ENCODE assay signal across 18 mouse cellular contexts in genomic region chr11:95597741-95598140, GRCm38 (mm10). TPM values are rescaled to one million over a fixed set of nuclear protein-coding genes. Genes with fewer than 3 reads are reported as not detected.
DNase-seq lines count a peak whose midpoint lies in the region; ATAC-seq lines count a peak whose summit lies in the region.
"Had no signal": no experiment of that assay in that cellular context is flagged by ENCODE, and none has a peak within 500 bp of the region (broad histone marks: within the 10 kb centered on the region; RNA-seq: fewer than 3 reads in every experiment).

No protein-coding gene starts in this region.

- H3K9ac ChIP-seq in neural tube, embryonic 11.5 days (ENCODE audit: low read length): no peak overlapping the region
- H3K9ac ChIP-seq in forebrain, embryonic 16.5 days (replicated peaks; ENCODE audit: low read depth, low read length): 0 out of 2 replicates have a peak overlapping the region, but pooled peaks have one; percentile 16
- H3K9ac ChIP-seq in limb, embryonic 12.5 days (replicated peaks): no peak overlapping the region

- H3K27ac ChIP-seq in neural tube, embryonic 11.5 days (ENCODE audit: low read depth, low read length): peak overlapping the region; percentile 44; the same call in 1 of the 2 replicates
- H3K27ac ChIP-seq in forebrain, embryonic 16.5 days (ENCODE audit: low read length): no peak overlapping the region
- no peak overlapping the region for H3K27ac ChIP-seq in limb, embryonic 12.5 days
- H3K27ac ChIP-seq: heart, embryonic 10.5 days had no signal

- WGBS in neural tube, embryonic 11.5 days: 16% methylated on average over 13 of the region's 13 CpGs
- 13% methylated on average over 13 of the region's 13 CpGs for WGBS in forebrain, embryonic 16.5 days
- 23% methylated on average over 13 of the region's 13 CpGs for WGBS in limb, embryonic 12.5 days

- H3K4me2 ChIP-seq in neural tube, embryonic 11.5 days (ENCODE audit: low read depth): no peak overlapping the region; the same call in 1 of the 2 replicates
- H3K4me2 ChIP-seq in forebrain, embryonic 16.5 days (ENCODE audit: low read length): peak overlapping the region; percentile 40
- H3K4me2 ChIP-seq in limb, embryonic 12.5 days: peak overlapping the region; percentile 22
- H3K4me2 ChIP-seq: liver, embryonic 11.5 days had no signal

- H3K27me3 ChIP-seq in neural tube, embryonic 11.5 days (ENCODE audit: control insufficient read depth, insufficient read depth, low read length): peaks cover 3% of the 10 kb centered on the region; the same call in 1 of the 2 replicates
- no peaks in the 10 kb centered on the region; the same call in 1 of the 2 replicates for H3K27me3 ChIP-seq in forebrain, embryonic 16.5 days (replicated peaks; ENCODE audit: control insufficient read depth, insufficient read depth, low read length)
- H3K27me3 ChIP-seq in limb, embryonic 12.5 days: peaks cover 68% of the 10 kb centered on the region

- H3K4me3 ChIP-seq in neural tube, embryonic 11.5 days (ENCODE audit: low read depth, low read length): no peak overlapping the region
- H3K4me3 ChIP-seq in forebrain, embryonic 16.5 days (replicated peaks; ENCODE audit: low read length): peak overlapping the region; percentile 10; the same call in 1 of the 2 replicates
- no peak overlapping the region for H3K4me3 ChIP-seq in limb, embryonic 12.5 days (replicated peaks)

- ATAC-seq in neural tube, embryonic 11.5 days (ENCODE audit: insufficient read depth, low FRiP score, low TSS enrichment): no peak
- 0 out of 2 replicates have a peak, but pooled peaks have one; percentile 36 for ATAC-seq in forebrain, embryonic 16.5 days
- no peak for ATAC-seq in limb, embryonic 12.5 days (ENCODE audit: insufficient number of reproducible peaks, insufficient read depth, low FRiP score, low TSS enrichment, low read depth)
- ATAC-seq: intestine, embryonic 16.5 days had no signal

- no peak for DNase-seq in neural tube, embryonic 11.5 days (ENCODE audit: low spot score)
- no peak for DNase-seq in neural tube, embryonic 10.5 days (ENCODE audit: extremely low spot score, low spot score)
- DNase-seq in urinary bladder, adult 18-20 months (ENCODE audit: low spot score in 2 of 2): no peak
- no peak for DNase-seq in cerebellum, postnatal 25 days
- DNase-seq in layer of hippocampus, adult 8-10 months (ENCODE audit: low spot score in 2 of 2): no peak
- DNase-seq: cerebellum, adult 9-11 months; gastrocnemius, postnatal 25 days; heart, postnatal 36 days; lung, adult 2 months; lung, postnatal 36 days; spleen, adult 18-20 months; thymus, adult 18-20 months had no signal

- peaks cover 48% of the 10 kb centered on the region for H3K4me1 ChIP-seq in neural tube, embryonic 11.5 days (ENCODE audit: control insufficient read depth, insufficient read depth, low read length)
- peaks cover 28% of the 10 kb centered on the region for H3K4me1 ChIP-seq in forebrain, embryonic 16.5 days (replicated peaks; ENCODE audit: control insufficient read depth, insufficient read depth, low read length)
- peaks cover 46% of the 10 kb centered on the region for H3K4me1 ChIP-seq in limb, embryonic 12.5 days (replicated peaks)

- no peaks in the 10 kb centered on the region for H3K9me3 ChIP-seq in neural tube, embryonic 11.5 days (ENCODE audit: control insufficient read depth, low read length)
- no peaks in the 10 kb centered on the region for H3K9me3 ChIP-seq in forebrain, embryonic 16.5 days (ENCODE audit: control insufficient read depth, low read length)
- H3K9me3 ChIP-seq in limb, embryonic 12.5 days: no peaks in the 10 kb centered on the region
- H3K9me3 ChIP-seq: G1E; heart, embryonic 10.5 days had no signal

- H3K36me3 ChIP-seq in neural tube, embryonic 11.5 days (ENCODE audit: control insufficient read depth, insufficient read depth, low read length): no peaks in the 10 kb centered on the region
- H3K36me3 ChIP-seq in forebrain, embryonic 16.5 days (ENCODE audit: control insufficient read depth, insufficient read depth): no peaks in the 10 kb centered on the region
- no peaks in the 10 kb centered on the region for H3K36me3 ChIP-seq in limb, embryonic 12.5 days
- H3K36me3 ChIP-seq: G1E; heart, embryonic 10.5 days had no signal

RNA-seq across cellular contexts. Expression of gene Ngfr, which starts 10.2 kb away (rescaled TPM):
- 92.0 and 97.6 TPM in 2 replicates for polyA plus RNA-seq in neural tube, embryonic 11.5 days (2014; fragmentation: Nextera tagmentation; extraction: Ambion mirVana)
- 8.2 and 8.7 TPM in 2 replicates for polyA plus RNA-seq in forebrain, embryonic 16.5 days (2015; fragmentation: Nextera tagmentation; extraction: Ambion mirVana)
- 24.3 and 26.7 TPM in 2 replicates for polyA plus RNA-seq in limb, embryonic 12.5 days (2016; fragmentation: Nextera tagmentation; extraction: Ambion mirVana)
- 1 to 10 TPM; 1.9 to 2.8 (median 2.3) TPM for total RNA-seq in layer of hippocampus, adult 8-10 months (2022)
- polyA plus RNA-seq: G1E had no signal
